Mouse (Mus musculus) olfactory bulb, adult 2 months (tissue): Measurements from ENCODE around the gene Ppp6r3.

Experiments
- CTCF ChIP-seq: fragments of 200-500 bp; IDR thresholded peaks from 2 replicates; pipeline ENCODE4 v1.5.1; 2012; ENCODE audit warnings: low read depth, mild to moderate bottlenecking, low read length, moderate library complexity; ENCODE audit not compliant: insufficient read depth
- POLR2A ChIP-seq: fragments of 200-500 bp; IDR thresholded peaks from 2 replicates; pipeline ENCODE4 v1.6.1; 2012; ENCODE audit warnings: mild to moderate bottlenecking, low read depth, low read length, moderate library complexity; ENCODE audit not compliant: insufficient read depth

DNA sequence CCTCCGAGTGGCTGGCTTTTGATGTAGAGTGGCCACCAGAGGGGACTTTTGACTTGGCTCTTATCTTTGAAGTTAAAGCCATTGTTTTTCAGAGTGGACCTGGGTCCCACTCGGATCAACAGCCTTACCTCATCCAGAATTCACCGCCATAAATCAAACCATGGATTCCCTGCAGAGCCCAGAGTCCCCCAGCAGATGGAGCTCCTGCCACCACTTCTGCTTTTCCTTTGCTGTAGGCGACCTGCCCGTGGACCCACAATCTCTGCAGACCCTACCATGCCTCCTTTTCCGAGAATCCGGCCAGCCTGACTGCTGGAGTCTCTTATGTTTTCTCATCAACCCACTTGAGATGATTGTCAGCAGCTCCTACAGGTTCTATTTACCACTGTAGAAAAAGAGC, 5.8 kb upstream of the Ppp6r3 start:
- TF ChIP-seq CTCF = peak; percentile 63; the same call in 1 of the 2 replicates
- no peak for TF ChIP-seq POLR2A
